Mouse (Mus musculus): Measurements from ENCODE around the gene Gfi1. TPM values are rescaled to one million over a fixed set of nuclear protein-coding genes. Genes with fewer than 3 reads are reported as not detected.

The Gfi1 gene
- polyA plus RNA-seq, 1 experiment from 2014 or later = 0.08 TPM

- Histone ChIP-seq H3K4me3 (no peak overlapping the region), H3K36me3 (peaks cover 13% of the 10 kb centered on the region), H3K27ac (no peak overlapping the region), H3K4me2 (replicated peaks) (no peak overlapping the region), H3K9me3 (no peaks in the 10 kb centered on the region), H3K27me3 (peaks cover 3% of the 10 kb centered on the region; the same call in 1 of the 2 replicates), H3K4me1 (no peaks in the 10 kb centered on the region), H3K9ac (no peak overlapping the region)
- ATAC-seq (ENCODE audit: low FRiP score, low read depth) = no peak
- 67% methylated on average over 3 of the region's 3 CpGs for WGBS
These were observed 12.5 kb upstream of the Gfi1 start for GRCm38 (mm10) chr5:107738296-107738695.

GRCm38 (mm10) chr5:107736171-107736570 lies 10.3 kb upstream of the Gfi1 start:
- no peaks in the 10 kb centered on the region for H3K9me3 ChIP-seq
- peaks cover 22% of the 10 kb centered on the region for H3K27me3 ChIP-seq
- H3K36me3 ChIP-seq = peaks cover 6% of the 10 kb centered on the region; the same call in 1 of the 2 replicates
- no peak for ATAC-seq (ENCODE audit: low FRiP score, low read depth)
- no peak overlapping the region for H3K4me2 ChIP-seq (replicated peaks)
- H3K4me1 ChIP-seq = no peaks in the 10 kb centered on the region
- H3K27ac ChIP-seq = no peak overlapping the region
- H3K9ac ChIP-seq = no peak overlapping the region
- no peak overlapping the region for H3K4me3 ChIP-seq
- WGBS = 84% methylated on average over 5 of the region's 5 CpGs

GRCm38 (mm10) chr5:107731844-107732243 lies 6.0 kb upstream of the Gfi1 start:
- peaks cover under 1% of the 10 kb centered on the region; the same call in 1 of the 2 replicates for H3K4me1 ChIP-seq
- H3K27ac ChIP-seq = no peak overlapping the region
- no peak overlapping the region for H3K4me2 ChIP-seq (replicated peaks)
- no peak for ATAC-seq (ENCODE audit: low FRiP score, low read depth)
- no peaks in the 10 kb centered on the region for H3K9me3 ChIP-seq
- H3K9ac ChIP-seq = no peak overlapping the region
- H3K36me3 ChIP-seq = no peaks in the 10 kb centered on the region
- H3K4me3 ChIP-seq = no peak overlapping the region
- WGBS = 34% methylated on average over 2 of the region's 2 CpGs
- peaks cover 62% of the 10 kb centered on the region for H3K27me3 ChIP-seq

GRCm38 (mm10) chr5:107731408-107731807 lies 5.6 kb upstream of the Gfi1 start:
- 48% methylated on average over 3 of the region's 3 CpGs for WGBS
- Histone ChIP-seq H3K4me3 (no peak overlapping the region), H3K4me1 (peaks cover 5% of the 10 kb centered on the region), H3K4me2 (replicated peaks) (no peak overlapping the region), H3K27ac (no peak overlapping the region), H3K27me3 (peaks cover 66% of the 10 kb centered on the region), H3K9ac (no peak overlapping the region), H3K9me3 (no peaks in the 10 kb centered on the region), H3K36me3 (no peaks in the 10 kb centered on the region)
- no peak for ATAC-seq (ENCODE audit: low FRiP score, low read depth)

- Histone ChIP-seq H3K27me3 (peaks cover 95% of the 10 kb centered on the region), H3K27ac (no peak overlapping the region), H3K4me3 (peak overlapping the region; percentile 33), H3K9ac (no peak overlapping the region), H3K4me1 (peaks cover 40% of the 10 kb centered on the region), H3K4me2 (replicated peaks) (peak overlapping the region; percentile 59), H3K9me3 (no peaks in the 10 kb centered on the region), H3K36me3 (no peaks in the 10 kb centered on the region)
- WGBS = 21% methylated on average over 12 of the region's 12 CpGs
- ATAC-seq (ENCODE audit: low FRiP score, low read depth) = no peak
These were observed 1.2 kb upstream of the Gfi1 start for GRCm38 (mm10) chr5:107727007-107727402.

GRCm38 (mm10) chr5:107726281-107727006 lies 608 bp upstream of the Gfi1 start:
- Histone ChIP-seq H3K9me3 (no peaks in the 10 kb centered on the region), H3K36me3 (no peaks in the 10 kb centered on the region), H3K4me3 (peak overlapping the region; percentile 33), H3K27me3 (peaks cover 95% of the 10 kb centered on the region), H3K9ac (peak overlapping the region; percentile 10; the same call in 1 of the 2 replicates), H3K4me2 (replicated peaks) (peak overlapping the region; percentile 59), H3K27ac (no peak overlapping the region), H3K4me1 (peaks cover 44% of the 10 kb centered on the region)
- no peak for ATAC-seq (ENCODE audit: low FRiP score, low read depth)
- WGBS = under 1% methylated on average over 57 of the region's 57 CpGs

- Histone ChIP-seq H3K27ac (no peak overlapping the region), H3K4me2 (replicated peaks) (peak overlapping the region; percentile 59), H3K9me3 (no peaks in the 10 kb centered on the region), H3K4me3 (peak overlapping the region; percentile 33), H3K4me1 (peaks cover 51% of the 10 kb centered on the region), H3K27me3 (peaks cover 96% of the 10 kb centered on the region), H3K9ac (no peak overlapping the region), H3K36me3 (no peaks in the 10 kb centered on the region)
- ATAC-seq (ENCODE audit: low FRiP score, low read depth) = no peak
- under 1% methylated on average over 52 of the region's 52 CpGs for WGBS
These were observed 988 bp downstream of the Gfi1 start for GRCm38 (mm10) chr5:107724661-107725434.

- Histone ChIP-seq H3K9me3 (no peaks in the 10 kb centered on the region), H3K27ac (no peak overlapping the region), H3K9ac (peak overlapping the region; percentile 51; the same call in 1 of the 2 replicates), H3K27me3 (peaks cover 99% of the 10 kb centered on the region), H3K36me3 (no peaks in the 10 kb centered on the region), H3K4me3 (peak overlapping the region; percentile 33), H3K4me2 (replicated peaks) (peak overlapping the region; percentile 59), H3K4me1 (peaks cover 51% of the 10 kb centered on the region)
- WGBS = 1% methylated on average over 49 of the region's 49 CpGs
- ATAC-seq (ENCODE audit: low FRiP score, low read depth) = 0 out of 2 replicates have a peak, but pooled peaks have one; percentile 42
These were observed 2.0 kb downstream of the Gfi1 start for GRCm38 (mm10) chr5:107723541-107724511.

GRCm38 (mm10) chr5:107722661-107723532 lies 2.9 kb downstream of the Gfi1 start:
- Histone ChIP-seq H3K4me2 (replicated peaks) (peak overlapping the region; percentile 59), H3K4me3 (peak overlapping the region; percentile 33), H3K9ac (peak overlapping the region; percentile 51; the same call in 1 of the 2 replicates), H3K27ac (no peak overlapping the region), H3K4me1 (peaks cover 51% of the 10 kb centered on the region), H3K36me3 (no peaks in the 10 kb centered on the region), H3K27me3 (peaks cover 97% of the 10 kb centered on the region), H3K9me3 (no peaks in the 10 kb centered on the region)
- WGBS = 1% methylated on average over 34 of the region's 34 CpGs
- no peak for ATAC-seq (ENCODE audit: low FRiP score, low read depth)

GRCm38 (mm10) chr5:107721638-107722011 lies 4.2 kb downstream of the Gfi1 start:
- H3K36me3 ChIP-seq = no peaks in the 10 kb centered on the region
- H3K4me2 ChIP-seq (replicated peaks) = peak overlapping the region; percentile 72
- peaks cover 97% of the 10 kb centered on the region for H3K27me3 ChIP-seq
- H3K27ac ChIP-seq = no peak overlapping the region
- peaks cover 49% of the 10 kb centered on the region for H3K4me1 ChIP-seq
- under 1% methylated on average over 30 of the region's 33 CpGs for WGBS
- peak overlapping the region; percentile 43 for H3K9ac ChIP-seq
- no peaks in the 10 kb centered on the region for H3K9me3 ChIP-seq
- peak overlapping the region; percentile 46 for H3K4me3 ChIP-seq
- peak; percentile 24; the same call in 1 of the 2 replicates for ATAC-seq (ENCODE audit: low FRiP score, low read depth)
